Mouse (Mus musculus): ENCODE data around the gene Map3k20. TPM values are rescaled to one million over a fixed set of nuclear protein-coding genes. Genes with fewer than 3 reads are reported as not detected.

The Map3k20 gene
- polyA plus RNA-seq, 1 experiment = 9.9 TPM

GRCm38 (mm10) chr2:72278247-72278873, 7.1 kb upstream of the Map3k20 start:
- no peak for DNase-seq (ENCODE audit: extremely low spot score in 1 of 2, low spot score in 1 of 2)

- no peak for DNase-seq (ENCODE audit: extremely low spot score in 1 of 2, low spot score in 1 of 2)
Measured at GRCm38 (mm10) chr2:72280524-72280923, 4.9 kb upstream of the Map3k20 start.

DNA sequence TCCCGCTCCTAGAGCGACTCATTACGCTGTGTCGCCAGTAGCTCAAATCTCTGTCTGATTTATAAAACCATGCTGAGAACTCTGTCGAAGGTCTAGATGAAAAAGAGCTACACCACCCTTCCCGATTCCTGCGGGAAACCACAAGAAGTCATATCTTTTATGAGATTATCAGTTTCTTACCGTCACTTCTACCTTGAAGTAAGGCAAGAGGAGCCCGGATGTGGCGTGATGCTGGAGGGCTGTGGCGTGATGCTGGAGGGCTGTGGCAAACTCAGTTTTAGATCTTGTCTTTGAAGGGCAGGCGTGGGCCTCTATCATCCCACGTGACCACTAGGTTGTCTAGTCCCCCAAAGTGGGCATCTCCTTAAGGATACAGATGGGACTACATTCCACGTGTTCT, 3.5 kb upstream of the Map3k20 start:
- no peak for DNase-seq (ENCODE audit: extremely low spot score in 1 of 2, low spot score in 1 of 2)

DNA sequence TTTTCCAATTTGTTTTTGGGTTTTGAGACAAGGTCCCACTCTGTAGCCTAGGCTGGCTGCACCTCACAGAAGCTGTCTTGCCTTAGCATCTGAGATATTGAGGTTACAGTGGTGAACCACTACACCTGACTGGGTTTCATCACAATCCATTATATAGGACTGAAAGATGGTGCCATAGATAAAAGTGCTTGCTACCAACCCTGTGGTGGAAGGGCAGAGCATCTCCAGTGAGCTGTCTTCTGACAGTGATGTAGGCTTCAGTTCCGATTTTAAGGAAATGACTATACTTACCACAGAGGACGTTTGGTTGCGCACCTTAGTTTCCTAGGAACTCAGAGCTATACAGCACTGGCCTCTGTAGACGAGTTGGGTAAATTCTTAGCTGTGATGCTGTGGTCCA, 2.7 kb upstream of the Map3k20 start:
- DNase-seq (ENCODE audit: extremely low spot score in 1 of 2, low spot score in 1 of 2) = no peak

- DNase-seq (ENCODE audit: extremely low spot score in 1 of 2, low spot score in 1 of 2) = no peak
Measured at GRCm38 (mm10) chr2:72284689-72285088, 748 bp upstream of the Map3k20 start.

DNA sequence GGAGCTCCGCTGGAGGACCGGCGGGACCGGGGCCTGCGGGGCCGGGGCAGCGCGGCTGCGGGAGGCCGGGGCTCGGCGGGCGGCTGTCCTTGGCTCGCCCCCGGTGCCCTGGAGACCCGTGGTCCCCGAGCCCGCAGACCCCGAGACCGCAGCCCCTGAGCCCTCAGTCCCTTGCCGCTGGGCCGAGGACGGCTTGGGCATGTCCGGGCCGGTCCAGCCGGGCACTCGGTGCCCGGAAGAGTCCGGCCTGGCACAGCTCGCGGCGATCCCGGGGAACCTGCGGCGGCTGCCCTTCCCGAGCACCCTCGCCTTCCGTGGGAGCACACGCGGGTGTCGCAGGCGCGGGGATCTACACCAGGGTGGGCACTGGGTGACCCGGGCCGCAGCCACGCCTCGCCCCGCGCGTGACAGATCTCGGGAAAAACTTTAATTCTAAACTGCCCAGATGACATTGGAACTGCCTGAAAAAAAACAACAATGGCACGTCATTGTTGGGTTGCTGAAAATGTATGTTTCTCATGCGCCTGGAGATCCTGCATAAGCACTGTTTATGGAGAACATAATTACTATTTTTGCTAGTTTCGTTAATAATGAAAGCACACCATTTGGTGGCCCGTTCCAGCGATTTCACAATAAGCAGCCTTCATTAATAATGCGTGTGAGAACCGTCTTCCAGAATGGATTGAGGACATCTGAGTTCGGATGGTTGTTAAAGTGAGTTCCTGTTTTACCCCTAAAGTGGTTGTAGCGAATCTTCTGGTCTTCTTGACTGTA, 638 bp downstream of the Map3k20 start:
- no peak for DNase-seq (ENCODE audit: extremely low spot score in 1 of 2, low spot score in 1 of 2)

GRCm38 (mm10) chr2:72287142-72287541, 1.7 kb downstream of the Map3k20 start:
- no peak for DNase-seq (ENCODE audit: extremely low spot score in 1 of 2, low spot score in 1 of 2)

DNA sequence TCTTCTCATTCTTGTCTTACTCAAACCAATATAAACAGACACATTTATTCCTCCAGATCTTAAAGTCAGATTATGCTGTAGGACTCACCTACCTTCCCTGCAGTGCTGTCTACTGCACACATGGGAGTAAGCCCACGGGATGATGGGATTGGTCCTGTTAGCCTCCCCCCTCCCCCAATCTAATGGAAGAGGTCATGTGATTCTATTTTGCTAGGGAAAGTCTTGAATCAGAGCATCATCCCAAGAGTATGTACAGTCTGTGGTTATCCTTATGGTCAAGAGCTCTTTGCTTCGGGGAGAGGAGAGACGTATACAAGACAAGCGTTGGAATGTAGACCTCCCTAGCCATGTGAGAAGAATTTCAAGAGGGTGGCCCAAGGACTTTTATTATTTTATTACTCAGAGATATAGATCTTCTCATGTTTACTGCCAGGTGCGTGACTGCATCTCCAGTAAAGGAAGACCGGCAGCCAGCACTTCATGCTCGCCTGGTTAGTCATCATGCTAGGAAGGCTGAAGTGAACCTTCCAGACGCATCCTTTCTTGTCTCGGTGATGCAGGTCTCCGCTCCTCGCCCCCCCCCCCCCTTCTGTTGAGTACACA, 3.6 kb downstream of the Map3k20 start:
- no peak for DNase-seq (ENCODE audit: extremely low spot score in 1 of 2, low spot score in 1 of 2)

GRCm38 (mm10) chr2:72291103-72291502, 5.7 kb downstream of the Map3k20 start:
- no peak for DNase-seq (ENCODE audit: extremely low spot score in 1 of 2, low spot score in 1 of 2)

GRCm38 (mm10) chr2:72292573-72292972, 7.1 kb downstream of the Map3k20 start:
- no peak for DNase-seq (ENCODE audit: extremely low spot score in 1 of 2, low spot score in 1 of 2)

GRCm38 (mm10) chr2:72294994-72295393, 9.6 kb downstream of the Map3k20 start:
- DNase-seq (ENCODE audit: extremely low spot score in 1 of 2, low spot score in 1 of 2) = no peak

DNA sequence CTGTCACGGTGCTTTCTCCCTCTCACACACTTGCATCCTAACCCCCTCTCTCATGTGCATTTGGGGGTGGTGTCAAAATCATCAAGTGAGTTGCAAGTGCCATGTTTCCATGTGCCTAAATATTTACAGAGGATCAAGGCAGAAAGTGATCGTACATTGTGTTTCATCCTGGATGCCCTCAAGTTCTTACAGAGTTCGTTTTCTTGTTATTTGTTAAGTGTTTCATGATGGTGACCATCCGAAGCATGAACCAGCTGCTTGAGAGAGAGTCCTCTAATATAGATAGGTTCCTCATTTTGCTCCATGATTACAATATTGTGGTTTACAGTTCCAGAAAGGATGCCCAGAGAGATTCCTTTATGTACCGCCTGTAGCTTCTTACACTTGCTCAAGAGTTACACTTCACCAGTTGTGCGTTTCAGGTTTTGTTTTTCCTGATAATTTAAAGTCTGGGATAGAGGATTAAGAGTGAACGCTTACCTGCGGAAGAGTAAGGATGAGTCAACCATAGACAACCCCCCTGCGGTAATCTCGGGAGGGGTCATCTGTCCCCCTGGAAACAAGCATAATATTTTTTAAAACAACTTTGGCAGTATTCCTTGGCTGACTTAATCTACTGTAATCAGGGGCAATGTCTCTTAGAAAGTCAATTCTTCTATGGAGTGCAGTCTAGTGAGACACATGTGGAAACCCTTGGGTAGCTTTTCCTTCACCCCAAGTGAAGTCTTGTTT, 11.7 kb downstream of the Map3k20 start:
- DNase-seq (ENCODE audit: extremely low spot score in 1 of 2, low spot score in 1 of 2) = no peak

- no peak for DNase-seq (ENCODE audit: extremely low spot score in 1 of 2, low spot score in 1 of 2)
Measured at GRCm38 (mm10) chr2:72297716-72298082, 12.3 kb downstream of the Map3k20 start.

DNA sequence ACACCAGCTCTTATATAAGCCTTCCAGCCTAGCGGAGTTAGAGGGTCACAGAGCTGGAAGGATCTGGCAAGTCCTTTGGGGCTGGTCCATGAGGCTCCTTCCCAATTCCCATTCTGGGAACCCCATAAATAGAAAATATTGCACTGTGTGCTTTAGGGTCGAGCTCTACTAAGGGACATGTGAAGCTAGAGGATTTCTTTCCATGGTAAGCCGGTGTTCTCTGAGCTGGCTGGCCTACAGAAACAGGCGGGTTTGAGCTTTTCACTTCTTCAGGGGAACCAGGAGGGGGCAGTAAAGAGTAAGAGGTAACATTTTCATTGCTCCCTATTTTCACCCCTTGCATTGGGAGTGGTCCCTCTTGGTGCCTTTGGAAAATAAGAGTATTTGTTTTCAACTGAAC, 13.0 kb downstream of the Map3k20 start:
- DNase-seq (ENCODE audit: extremely low spot score in 1 of 2, low spot score in 1 of 2) = peak in 1 of 2 experiments; percentile 62

- DNase-seq (ENCODE audit: extremely low spot score in 1 of 2, low spot score in 1 of 2) = no peak
Measured at GRCm38 (mm10) chr2:72301194-72301916, 15.9 kb downstream of the Map3k20 start.

- DNase-seq (ENCODE audit: extremely low spot score in 1 of 2, low spot score in 1 of 2) = no peak
Measured at GRCm38 (mm10) chr2:72305738-72306137, 20.3 kb downstream of the Map3k20 start.

GRCm38 (mm10) chr2:72308351-72308750, 22.9 kb downstream of the Map3k20 start:
- DNase-seq (ENCODE audit: extremely low spot score in 1 of 2, low spot score in 1 of 2) = no peak

DNA sequence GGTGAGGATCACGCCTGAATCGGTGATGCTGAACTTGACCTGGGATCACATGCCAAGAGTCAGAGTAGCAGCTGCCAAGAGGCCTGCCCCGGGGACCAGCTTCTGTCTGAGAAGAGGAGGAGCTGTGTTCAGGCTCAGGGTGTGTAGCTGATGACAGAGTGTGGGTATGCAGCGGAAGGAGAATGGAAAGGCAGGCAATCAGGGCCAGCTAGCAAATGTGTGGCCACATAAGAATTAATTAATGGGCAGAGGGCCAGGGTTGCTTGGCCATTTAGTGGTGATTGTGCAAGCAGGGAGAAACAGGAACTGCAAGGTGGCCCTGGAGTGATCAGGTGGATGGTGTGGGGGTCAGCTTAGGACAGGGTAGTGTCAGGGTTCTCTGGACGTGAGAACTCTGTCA, 23.5 kb downstream of the Map3k20 start:
- DNase-seq (ENCODE audit: extremely low spot score in 1 of 2, low spot score in 1 of 2) = no peak

DNA sequence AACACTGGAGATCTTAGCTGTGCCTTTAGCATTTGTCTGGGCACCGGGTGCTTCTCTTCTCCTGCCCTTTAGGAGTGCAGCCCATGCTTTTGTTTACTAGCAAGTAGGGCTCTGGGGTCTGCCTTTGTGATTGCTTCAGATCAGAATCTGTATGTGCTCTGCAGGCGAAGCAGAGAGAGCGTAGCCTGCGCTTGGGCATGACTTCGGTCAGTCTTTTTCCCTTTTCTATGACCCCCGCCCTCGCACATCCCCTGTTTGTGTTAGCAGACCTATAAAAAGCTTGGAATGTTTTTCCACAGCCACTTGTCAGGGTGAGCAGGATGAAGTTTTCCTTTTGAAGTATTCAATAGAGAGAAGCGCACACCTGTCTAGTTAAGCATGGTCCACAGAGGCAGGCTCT, 26.0 kb downstream of the Map3k20 start:
- DNase-seq (ENCODE audit: extremely low spot score in 1 of 2, low spot score in 1 of 2) = no peak

DNA sequence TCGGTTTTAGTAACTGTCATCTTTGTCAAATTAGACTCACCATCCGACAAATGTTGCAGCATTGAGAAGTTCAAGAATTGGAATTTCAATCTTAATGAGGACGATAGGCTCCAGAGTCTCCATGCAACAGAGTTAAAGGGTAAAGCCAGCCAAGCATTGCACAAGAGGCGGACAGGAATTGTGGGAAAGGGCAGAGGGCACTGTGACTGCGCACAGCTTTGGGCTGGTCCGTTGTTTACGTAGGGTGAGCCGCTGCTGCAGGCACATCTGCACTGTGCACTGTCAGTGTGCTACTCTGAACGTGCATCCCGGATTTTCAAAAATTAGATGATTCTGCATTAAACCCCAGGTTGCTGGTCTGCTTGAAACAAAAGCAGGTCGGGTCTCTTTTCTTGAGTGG, 27.9 kb downstream of the Map3k20 start:
- no peak for DNase-seq (ENCODE audit: extremely low spot score in 1 of 2, low spot score in 1 of 2)

DNA sequence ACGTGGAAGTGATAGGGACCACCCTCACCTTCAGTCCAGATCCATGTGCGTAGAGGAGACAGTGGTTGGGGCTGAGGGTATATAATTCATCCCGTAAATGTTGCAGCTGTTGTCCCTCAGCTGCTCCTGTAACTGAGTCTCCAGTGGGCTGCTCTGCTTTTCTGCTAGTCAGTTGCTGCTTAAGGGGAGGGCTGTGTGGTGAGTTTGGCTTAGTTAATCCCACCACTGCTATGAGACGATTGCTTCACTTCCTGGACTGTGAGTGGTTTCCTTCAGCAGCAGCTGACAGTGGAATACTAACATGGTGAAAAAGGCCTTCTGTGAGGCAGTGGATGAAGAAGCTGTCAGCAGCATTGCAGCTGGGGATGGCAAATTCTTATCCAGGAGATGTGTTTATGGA, 33.0 kb downstream of the Map3k20 start:
- DNase-seq (ENCODE audit: extremely low spot score in 1 of 2, low spot score in 1 of 2) = no peak
